Mouse (Mus musculus) hindbrain, embryonic 12.5 days (tissue): ENCODE results near the gene Rcbtb2. TPM values are rescaled to one million over a fixed set of nuclear protein-coding genes. Genes with fewer than 3 reads are reported as not detected.

Experiments used
- ATAC-seq: fragments of 200-750 bp; cut with Nextera tagmentation; 2 replicates; pipeline ENCODE4 v1.8.0; 2017; ENCODE audit warnings: moderate TSS enrichment; ENCODE audit not compliant: low FRiP score
- H3K27ac ChIP-seq: fragments of 300-500 bp; sonication (generic); 2 replicates; pipeline ENCODE4 v1.5.1; 2016; ENCODE audit warnings: mild to moderate bottlenecking
- H3K27me3 ChIP-seq: fragments of 300-500 bp; sonication (generic); 2 replicates; pipeline ENCODE4 v1.6.1; 2016; ENCODE audit warnings: mild to moderate bottlenecking
- H3K36me3 ChIP-seq: fragments of 300-500 bp; sonication (generic); 2 replicates; pipeline ENCODE4 v1.6.1; 2016; ENCODE audit warnings: mild to moderate bottlenecking
- H3K4me1 ChIP-seq: fragments of 300-500 bp; sonication (generic); 2 replicates; pipeline ENCODE4 v1.6.1; 2016
- H3K4me2 ChIP-seq: fragments of 300-500 bp; sonication (generic); replicated peaks from 2 replicates; pipeline ENCODE4 v1.6.1; 2016; ENCODE audit warnings: mild to moderate bottlenecking
- H3K4me3 ChIP-seq: fragments of 300-500 bp; sonication (generic); 2 replicates; pipeline ENCODE4 v1.5.1; 2016; ENCODE audit warnings: mild to moderate bottlenecking
- H3K9ac ChIP-seq: fragments of 300-500 bp; sonication (generic); 2 replicates; pipeline ENCODE4 v1.6.1; 2016; ENCODE audit warnings: mild to moderate bottlenecking, moderate library complexity
- H3K9me3 ChIP-seq: fragments of 300-500 bp; sonication (generic); replicated peaks from 2 replicates; pipeline ENCODE4 v1.6.1; 2016; ENCODE audit warnings: mild to moderate bottlenecking
- WGBS: fragments of 180-500 bp; shearing (Covaris S2); methylation state at CpG from one replicate; pipeline ENCODE4 v1.1.7; 2016; 5-methylcytosine and 5-hydroxymethylcytosine counted together
- polyA plus RNA-seq: library from polyadenylated mRNA; unstranded; fragments of >200 nt; fragmentation: Nextera tagmentation; extraction: Ambion mirVana; gene quantifications from 2 replicates; pipeline ENCODE4 v1.2.1, GENCODE M21; 2016

Rcbtb2 gene
- polyA plus RNA-seq, 1 experiment from 2014 or later, result 127 TPM

- peaks cover 21% of the 10 kb centered on the region for H3K4me1 ChIP-seq
- no peak overlapping the region for H3K4me3 ChIP-seq
- H3K9ac ChIP-seq, result no peak overlapping the region
- no peaks in the 10 kb centered on the region for H3K27me3 ChIP-seq
- no peak for ATAC-seq
- peaks cover 4% of the 10 kb centered on the region; the same call in 1 of the 2 replicates for H3K36me3 ChIP-seq
- WGBS, result 55% methylated on average over 3 of the region's 3 CpGs
- no peaks in the 10 kb centered on the region; the same call in 1 of the 2 replicates for H3K9me3 ChIP-seq
- peak overlapping the region; percentile 79; the same call in 1 of the 2 replicates for H3K4me2 ChIP-seq
- H3K27ac ChIP-seq, result 0 out of 2 replicates have a peak overlapping the region, but pooled peaks have one; percentile 52
Observed at GRCm38 (mm10) chr14:73141800-73142199, 19.0 kb downstream of the Rcbtb2 start.

GRCm38 (mm10) chr14:73142421-73142895 lies 19.6 kb downstream of the Rcbtb2 start:
- H3K36me3 ChIP-seq, result peaks cover 4% of the 10 kb centered on the region; the same call in 1 of the 2 replicates
- peak overlapping the region; percentile 82 for H3K4me3 ChIP-seq
- ATAC-seq, result no peak; the same call in none of the 2 replicates
- H3K4me1 ChIP-seq, result peaks cover 21% of the 10 kb centered on the region
- peak overlapping the region; percentile 96 for H3K9ac ChIP-seq
- H3K27me3 ChIP-seq, result no peaks in the 10 kb centered on the region
- H3K27ac ChIP-seq, result peak overlapping the region; percentile 99
- H3K9me3 ChIP-seq, result no peaks in the 10 kb centered on the region; the same call in 1 of the 2 replicates
- WGBS, result under 1% methylated on average over 11 of the region's 11 CpGs
- peak overlapping the region; percentile 79 for H3K4me2 ChIP-seq

GRCm38 (mm10) chr14:73142896-73143709 lies 20.3 kb downstream of the Rcbtb2 start:
- ATAC-seq, result peak; percentile 94
- WGBS, result under 1% methylated on average over 63 of the region's 88 CpGs

GRCm38 (mm10) chr14:73143710-73144420 lies 21.0 kb downstream of the Rcbtb2 start:
- ATAC-seq, result peak; percentile 32
- Histone ChIP-seq H3K27ac (peak overlapping the region; percentile 99), H3K27me3 (no peaks in the 10 kb centered on the region), H3K4me2 (peak overlapping the region; percentile 79), H3K36me3 (peaks cover 4% of the 10 kb centered on the region; the same call in 1 of the 2 replicates), H3K9ac (peak overlapping the region; percentile 96), H3K4me3 (peak overlapping the region; percentile 82), H3K9me3 (no peaks in the 10 kb centered on the region; the same call in 1 of the 2 replicates), H3K4me1 (peaks cover 21% of the 10 kb centered on the region)
- WGBS, result 35% methylated on average over 25 of the region's 25 CpGs

More at GRCm38 (mm10) chr14:73142896-73143709, 20.3 kb downstream of the Rcbtb2 start:
- H3K4me1 ChIP-seq, result peaks cover 21% of the 10 kb centered on the region
- H3K4me2 ChIP-seq, result peak overlapping the region; percentile 79
- peak overlapping the region; percentile 96 for H3K9ac ChIP-seq
- peak overlapping the region; percentile 82 for H3K4me3 ChIP-seq
- no peaks in the 10 kb centered on the region; the same call in 1 of the 2 replicates for H3K9me3 ChIP-seq
- H3K27me3 ChIP-seq, result no peaks in the 10 kb centered on the region
- peaks cover 4% of the 10 kb centered on the region; the same call in 1 of the 2 replicates for H3K36me3 ChIP-seq
- H3K27ac ChIP-seq, result peak overlapping the region; percentile 99

- Histone ChIP-seq H3K27ac (no peak overlapping the region), H3K4me1 (peaks cover 21% of the 10 kb centered on the region), H3K4me3 (no peak overlapping the region), H3K9ac (no peak overlapping the region), H3K36me3 (peaks cover 4% of the 10 kb centered on the region; the same call in 1 of the 2 replicates), H3K4me2 (no peak overlapping the region), H3K27me3 (no peaks in the 10 kb centered on the region), H3K9me3 (no peaks in the 10 kb centered on the region; the same call in 1 of the 2 replicates)
- WGBS, result 95% methylated on average over 4 of the region's 4 CpGs
- ATAC-seq, result no peak
Observed at GRCm38 (mm10) chr14:73145531-73145930, 22.7 kb downstream of the Rcbtb2 start.

- H3K4me3 ChIP-seq, result no peak overlapping the region
- H3K4me1 ChIP-seq, result peaks cover 21% of the 10 kb centered on the region
- H3K36me3 ChIP-seq, result peaks cover 7% of the 10 kb centered on the region; the same call in 1 of the 2 replicates
- no peak overlapping the region for H3K27ac ChIP-seq
- no peaks in the 10 kb centered on the region; the same call in 1 of the 2 replicates for H3K9me3 ChIP-seq
- H3K27me3 ChIP-seq, result no peaks in the 10 kb centered on the region
- 65% methylated on average over 3 of the region's 3 CpGs for WGBS
- ATAC-seq, result no peak
- no peak overlapping the region for H3K4me2 ChIP-seq
- no peak overlapping the region for H3K9ac ChIP-seq
Observed at GRCm38 (mm10) chr14:73146721-73147120, 23.9 kb downstream of the Rcbtb2 start.

- H3K4me2 ChIP-seq, result no peak overlapping the region
- H3K4me3 ChIP-seq, result no peak overlapping the region
- peaks cover 13% of the 10 kb centered on the region for H3K4me1 ChIP-seq
- ATAC-seq, result no peak
- no peak overlapping the region for H3K27ac ChIP-seq
- WGBS, result 92% methylated on average over 3 of the region's 3 CpGs
- H3K27me3 ChIP-seq, result no peaks in the 10 kb centered on the region
- H3K9me3 ChIP-seq, result no peaks in the 10 kb centered on the region; the same call in 1 of the 2 replicates
- H3K9ac ChIP-seq, result no peak overlapping the region
- H3K36me3 ChIP-seq, result peaks cover 7% of the 10 kb centered on the region; the same call in 1 of the 2 replicates
Observed at GRCm38 (mm10) chr14:73148125-73148524, 25.3 kb downstream of the Rcbtb2 start.

GRCm38 (mm10) chr14:73161303-73161702 lies 38.5 kb downstream of the Rcbtb2 start:
- no peak overlapping the region for H3K4me3 ChIP-seq
- peaks cover 69% of the 10 kb centered on the region for H3K36me3 ChIP-seq
- H3K27ac ChIP-seq, result no peak overlapping the region
- H3K4me1 ChIP-seq, result no peaks in the 10 kb centered on the region
- H3K27me3 ChIP-seq, result no peaks in the 10 kb centered on the region
- no peaks in the 10 kb centered on the region for H3K9me3 ChIP-seq
- H3K4me2 ChIP-seq, result no peak overlapping the region
- WGBS, result 98% methylated on average over 4 of the region's 5 CpGs
- H3K9ac ChIP-seq, result no peak overlapping the region
- ATAC-seq, result no peak

GRCm38 (mm10) chr14:73162192-73162800 lies 39.5 kb downstream of the Rcbtb2 start:
- WGBS, result 95% methylated on average over 13 of the region's 13 CpGs
- H3K27ac ChIP-seq, result no peak overlapping the region

GRCm38 (mm10) chr14:73163363-73163998 lies 40.6 kb downstream of the Rcbtb2 start:
- Histone ChIP-seq H3K4me1 (no peaks in the 10 kb centered on the region), H3K27ac (no peak overlapping the region), H3K9me3 (no peaks in the 10 kb centered on the region), H3K9ac (no peak overlapping the region), H3K4me3 (no peak overlapping the region), H3K4me2 (no peak overlapping the region), H3K36me3 (peaks cover 66% of the 10 kb centered on the region), H3K27me3 (no peaks in the 10 kb centered on the region)
- WGBS, result 97% methylated on average over 10 of the region's 10 CpGs
- no peak for ATAC-seq

More at GRCm38 (mm10) chr14:73162192-73162800, 39.5 kb downstream of the Rcbtb2 start:
- ATAC-seq, result no peak
- no peak overlapping the region for H3K4me2 ChIP-seq
- H3K27me3 ChIP-seq, result no peaks in the 10 kb centered on the region
- H3K4me1 ChIP-seq, result no peaks in the 10 kb centered on the region
- H3K36me3 ChIP-seq, result peaks cover 68% of the 10 kb centered on the region
- H3K9ac ChIP-seq, result no peak overlapping the region
- no peak overlapping the region for H3K4me3 ChIP-seq
- H3K9me3 ChIP-seq, result no peaks in the 10 kb centered on the region

GRCm38 (mm10) chr14:73165136-73165535 lies 42.3 kb downstream of the Rcbtb2 start:
- H3K36me3 ChIP-seq, result peaks cover 56% of the 10 kb centered on the region
- no peak overlapping the region for H3K4me2 ChIP-seq
- no peak for ATAC-seq
- WGBS, result 93% methylated on average over 6 of the region's 6 CpGs
- H3K27ac ChIP-seq, result no peak overlapping the region
- no peak overlapping the region for H3K4me3 ChIP-seq
- H3K4me1 ChIP-seq, result no peaks in the 10 kb centered on the region
- no peaks in the 10 kb centered on the region for H3K27me3 ChIP-seq
- H3K9ac ChIP-seq, result no peak overlapping the region
- no peaks in the 10 kb centered on the region for H3K9me3 ChIP-seq
